Mouse (Mus musculus) neural tube, embryonic 13.5 days (tissue): Measurements from ENCODE around the gene Parp3. TPM values are rescaled to one million over a fixed set of nuclear protein-coding genes. Genes with fewer than 3 reads are reported as not detected.

Experiments
- ATAC-seq: fragments of 200-750 bp; cut with Nextera tagmentation; 2 replicates; pipeline ENCODE4 v1.8.0; 2017; ENCODE audit warnings: low read depth, mild to moderate bottlenecking, moderate TSS enrichment, moderate library complexity
- H3K27ac ChIP-seq: fragments of 300-500 bp; sonication (generic); replicated peaks from 2 replicates; pipeline ENCODE4 v1.5.1; 2015; ENCODE audit warnings: moderate library complexity, mild to moderate bottlenecking, inconsistent platforms
- H3K27me3 ChIP-seq: fragments of 300-500 bp; sonication (generic); 2 replicates; pipeline ENCODE4 v1.6.1; 2015; ENCODE audit warnings: mild to moderate bottlenecking, inconsistent platforms
- H3K36me3 ChIP-seq: fragments of 300-500 bp; sonication (generic); 2 replicates; pipeline ENCODE4 v1.6.1; 2015; ENCODE audit warnings: mild to moderate bottlenecking, inconsistent platforms
- H3K4me1 ChIP-seq: fragments of 300-500 bp; sonication (generic); replicated peaks from 2 replicates; pipeline ENCODE4 v1.6.1; 2015; ENCODE audit warnings: inconsistent platforms
- H3K4me2 ChIP-seq: fragments of 300-500 bp; sonication (generic); 2 replicates; pipeline ENCODE4 v1.6.1; 2015; ENCODE audit warnings: inconsistent platforms, mild to moderate bottlenecking, moderate library complexity
- H3K4me3 ChIP-seq: fragments of 300-500 bp; sonication (generic); 2 replicates; pipeline ENCODE4 v1.5.1; 2015; ENCODE audit warnings: mild to moderate bottlenecking, inconsistent platforms
- H3K9ac ChIP-seq: fragments of 300-500 bp; sonication (generic); 2 replicates; pipeline ENCODE4 v1.6.1; 2015; ENCODE audit warnings: moderate library complexity, mild to moderate bottlenecking, inconsistent platforms
- H3K9me3 ChIP-seq: fragments of 300-500 bp; sonication (generic); 2 replicates; pipeline ENCODE4 v1.6.1; 2016; ENCODE audit warnings: inconsistent platforms
- WGBS: fragments of 180-500 bp; shearing (Covaris S2); methylation state at CpG from one replicate; pipeline ENCODE4 v1.1.7; 2015; 5-methylcytosine and 5-hydroxymethylcytosine counted together
- polyA plus RNA-seq: library from polyadenylated mRNA; unstranded; fragments of >200 nt; fragmentation: Nextera tagmentation; extraction: Ambion mirVana; gene quantifications from 2 replicates; pipeline ENCODE4 v1.2.1, GENCODE M21; 2015

The Parp3 gene
- polyA plus RNA-seq, 1 experiment from 2014 or later: 1.3 TPM

- peaks cover 6% of the 10 kb centered on the region; the same call in 1 of the 2 replicates for H3K4me1 ChIP-seq
- H3K4me2 ChIP-seq: no peak overlapping the region
- H3K9me3 ChIP-seq: no peaks in the 10 kb centered on the region
- ATAC-seq: no peak
- H3K27me3 ChIP-seq: no peaks in the 10 kb centered on the region
- H3K4me3 ChIP-seq: no peak overlapping the region
- 95% methylated on average over 17 of the region's 17 CpGs for WGBS
- H3K36me3 ChIP-seq: peaks cover 62% of the 10 kb centered on the region
- no peak overlapping the region for H3K27ac ChIP-seq
- H3K9ac ChIP-seq: no peak overlapping the region
Observed at GRCm38 (mm10) chr9:106483606-106484005, 6.9 kb upstream of the Parp3 start.

DNA sequence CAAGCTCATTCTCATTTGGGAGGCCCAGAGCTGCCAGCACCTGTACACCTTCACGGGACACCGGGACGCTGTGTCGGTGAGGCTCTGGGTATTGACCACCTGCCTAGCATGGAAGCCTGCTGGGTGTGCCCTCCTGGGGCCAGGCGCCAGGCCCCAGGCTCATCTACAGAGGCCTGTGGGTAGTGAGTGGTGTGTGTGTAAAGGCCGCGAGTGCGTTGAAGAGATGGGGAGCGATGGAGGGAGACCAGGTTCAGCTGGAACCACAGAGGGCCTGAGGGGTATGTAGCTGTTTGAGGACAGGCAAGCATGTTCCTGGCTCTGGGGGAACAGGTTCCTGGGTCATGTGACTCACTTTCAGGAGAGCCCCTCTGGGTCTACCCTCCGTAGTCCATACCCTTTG is 6.4 kb upstream of the Parp3 start:
- H3K9me3 ChIP-seq: no peaks in the 10 kb centered on the region
- no peak overlapping the region for H3K4me2 ChIP-seq
- no peak overlapping the region for H3K4me3 ChIP-seq
- H3K4me1 ChIP-seq: peaks cover 10% of the 10 kb centered on the region
- no peak for ATAC-seq
- H3K9ac ChIP-seq: no peak overlapping the region
- WGBS: 97% methylated on average over 10 of the region's 10 CpGs
- H3K27me3 ChIP-seq: no peaks in the 10 kb centered on the region
- H3K27ac ChIP-seq: no peak overlapping the region
- H3K36me3 ChIP-seq: peaks cover 62% of the 10 kb centered on the region

DNA sequence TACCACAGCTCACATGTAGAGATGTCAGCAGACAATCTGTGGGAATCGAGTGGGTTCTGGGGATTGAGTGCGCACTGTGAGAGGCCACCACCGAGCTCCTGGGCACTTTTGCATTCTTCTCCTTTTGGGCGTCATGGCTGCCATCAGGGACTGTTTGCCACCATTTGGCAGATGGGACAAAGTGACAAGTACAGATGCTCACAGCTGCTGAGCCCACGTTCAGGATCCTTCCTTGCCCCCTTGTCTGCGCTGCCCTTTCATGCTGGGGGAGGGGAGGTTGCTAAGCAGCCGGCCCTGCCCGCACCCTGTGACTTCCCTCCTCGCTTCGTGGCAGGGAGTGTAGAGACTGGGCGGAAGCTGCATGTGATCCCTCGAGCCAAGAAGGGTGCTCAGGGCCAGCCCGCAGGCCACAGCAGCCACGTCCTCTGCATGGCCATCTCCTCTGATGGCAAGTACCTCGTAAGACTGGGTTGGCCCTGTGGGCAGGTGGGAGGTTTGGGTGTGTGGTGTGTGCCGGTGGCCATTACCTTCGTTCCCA is 5.9 kb upstream of the Parp3 start:
- WGBS: 87% methylated on average over 17 of the region's 17 CpGs
- H3K9me3 ChIP-seq: no peaks in the 10 kb centered on the region

DNA sequence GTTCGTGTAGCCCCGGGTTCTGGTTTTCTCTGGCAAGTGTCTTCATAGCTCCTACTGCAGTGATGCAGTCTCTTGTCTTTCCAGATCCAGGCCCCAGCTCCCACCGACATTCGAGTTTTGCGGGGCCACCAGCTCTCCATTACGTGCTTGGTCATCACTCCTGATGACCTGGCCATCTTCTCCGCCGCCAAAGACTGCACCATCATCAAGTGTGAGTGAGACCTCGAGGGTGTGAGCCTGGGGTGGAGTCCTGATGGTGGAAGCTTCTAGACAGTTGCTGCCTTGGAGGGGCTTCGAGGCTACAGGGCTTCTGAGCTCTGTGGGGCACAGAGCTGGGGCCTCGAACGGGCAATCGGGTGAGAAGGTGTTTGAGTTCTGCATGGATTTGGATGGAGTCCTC is 4.9 kb upstream of the Parp3 start:
- Histone ChIP-seq H3K9ac (no peak overlapping the region), H3K4me2 (no peak overlapping the region), H3K4me3 (no peak overlapping the region), H3K27me3 (no peaks in the 10 kb centered on the region), H3K4me1 (peaks cover 19% of the 10 kb centered on the region), H3K36me3 (peaks cover 62% of the 10 kb centered on the region), H3K27ac (no peak overlapping the region), H3K9me3 (no peaks in the 10 kb centered on the region)
- WGBS: 93% methylated on average over 13 of the region's 13 CpGs
- no peak for ATAC-seq

More for the DNA sequence above, 5.9 kb upstream of the Parp3 start:
- Histone ChIP-seq H3K4me3 (no peak overlapping the region), H3K36me3 (peaks cover 62% of the 10 kb centered on the region), H3K9ac (no peak overlapping the region), H3K4me1 (peaks cover 15% of the 10 kb centered on the region), H3K27ac (no peak overlapping the region), H3K27me3 (no peaks in the 10 kb centered on the region), H3K4me2 (no peak overlapping the region)
- ATAC-seq: no peak

DNA sequence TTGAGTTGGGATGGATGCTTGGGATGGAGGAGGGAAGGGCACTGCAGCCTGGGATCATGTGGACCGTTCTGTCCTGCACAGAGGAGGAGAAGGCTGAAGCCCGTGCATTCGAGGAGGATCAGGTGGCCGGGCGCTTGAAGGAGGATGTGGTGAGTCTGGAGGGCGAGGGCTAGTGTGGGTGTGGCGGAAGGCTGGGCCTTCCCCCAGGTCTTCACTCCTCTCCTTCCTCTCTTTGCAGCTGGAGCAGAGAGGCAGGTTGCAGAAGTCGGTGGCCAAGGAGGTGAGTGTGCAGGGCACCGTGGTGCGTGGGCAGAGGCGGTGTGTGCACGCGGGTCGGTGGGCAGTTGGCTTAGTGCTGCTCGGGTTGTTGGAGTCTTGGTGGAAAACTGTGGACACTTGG is 4.3 kb upstream of the Parp3 start:
- WGBS: 97% methylated on average over 15 of the region's 15 CpGs
- Histone ChIP-seq H3K9me3 (no peaks in the 10 kb centered on the region), H3K27ac (no peak overlapping the region), H3K36me3 (peaks cover 57% of the 10 kb centered on the region), H3K4me3 (no peak overlapping the region), H3K9ac (no peak overlapping the region), H3K4me1 (peaks cover 25% of the 10 kb centered on the region), H3K27me3 (no peaks in the 10 kb centered on the region), H3K4me2 (no peak overlapping the region)
- no peak for ATAC-seq

DNA sequence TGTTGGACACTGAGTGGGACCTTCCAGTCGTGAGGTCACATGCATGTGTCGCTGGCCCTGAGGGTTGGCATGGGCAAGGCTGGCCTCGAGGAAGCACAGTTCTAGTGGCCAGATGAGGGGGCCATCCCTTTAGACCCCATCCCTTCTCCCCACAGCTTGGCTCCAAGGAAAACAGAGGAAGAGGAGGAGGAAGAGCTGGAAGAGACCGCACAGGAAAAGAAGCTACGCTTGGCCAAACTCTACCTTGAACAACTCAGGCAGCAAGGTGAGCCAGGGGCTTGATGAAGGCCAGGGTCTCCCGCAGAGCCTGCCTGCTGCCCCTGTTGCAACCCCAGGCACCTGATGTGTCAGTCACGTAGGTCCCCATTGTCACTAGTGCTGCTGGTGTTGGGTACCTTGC is 3.8 kb upstream of the Parp3 start:
- peaks cover 52% of the 10 kb centered on the region for H3K36me3 ChIP-seq
- 95% methylated on average over 7 of the region's 7 CpGs for WGBS

DNA sequence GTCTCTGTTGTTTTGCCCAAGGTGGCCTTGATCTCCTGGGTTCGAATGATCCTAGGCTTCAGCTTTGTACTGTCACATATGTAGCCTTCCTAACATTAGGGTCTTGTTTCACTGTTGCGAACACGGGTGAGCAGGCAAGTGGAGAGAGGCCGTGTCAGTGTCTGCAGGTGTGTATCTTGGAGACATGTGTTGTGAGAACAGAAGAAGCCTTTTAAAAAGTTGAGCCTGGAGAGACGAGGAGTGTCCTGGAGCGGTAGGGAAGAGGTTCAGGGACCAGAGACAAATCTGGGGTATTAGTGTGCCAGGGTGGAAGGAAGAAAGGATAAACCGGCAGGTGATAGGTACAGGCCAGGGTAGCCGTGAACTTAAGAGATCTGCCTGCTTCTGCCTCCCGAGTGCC is 1.4 kb upstream of the Parp3 start:
- Histone ChIP-seq H3K36me3 (peaks cover 27% of the 10 kb centered on the region), H3K27me3 (no peaks in the 10 kb centered on the region), H3K4me2 (peak overlapping the region; percentile 99), H3K9ac (peak overlapping the region; percentile 79), H3K4me1 (peaks cover 38% of the 10 kb centered on the region), H3K9me3 (no peaks in the 10 kb centered on the region), H3K4me3 (peak overlapping the region; percentile 67), H3K27ac (no peak overlapping the region)
- WGBS: 84% methylated on average over 9 of the region's 9 CpGs
- ATAC-seq: no peak

More for the DNA sequence above, 3.8 kb upstream of the Parp3 start:
- Histone ChIP-seq H3K9me3 (no peaks in the 10 kb centered on the region), H3K9ac (no peak overlapping the region), H3K4me3 (no peak overlapping the region), H3K27ac (no peak overlapping the region), H3K27me3 (no peaks in the 10 kb centered on the region), H3K4me1 (peaks cover 28% of the 10 kb centered on the region), H3K4me2 (no peak overlapping the region)
- ATAC-seq: no peak

DNA sequence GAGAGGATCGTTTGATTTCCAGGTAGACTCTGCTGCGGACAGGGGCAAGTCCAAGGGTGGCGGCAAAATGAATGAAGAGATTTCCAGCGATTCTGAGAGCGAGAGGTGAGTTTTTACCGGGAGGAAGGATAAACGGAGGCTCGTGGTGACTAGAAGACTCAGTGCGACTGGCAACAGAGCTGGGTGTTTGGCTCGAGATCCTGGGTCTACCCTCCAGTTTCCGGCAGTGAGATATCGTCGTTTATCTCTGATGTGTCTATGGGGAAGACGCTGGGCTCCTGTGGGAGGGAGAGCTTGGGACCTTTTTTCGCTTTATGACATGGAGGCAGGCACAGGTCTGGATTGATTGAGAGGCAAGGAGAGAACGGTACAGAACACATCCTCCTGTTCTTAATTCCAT is 900 bp upstream of the Parp3 start:
- no peak for ATAC-seq
- peak overlapping the region; percentile 67 for H3K4me3 ChIP-seq
- no peak overlapping the region for H3K27ac ChIP-seq
- no peaks in the 10 kb centered on the region for H3K27me3 ChIP-seq
- peak overlapping the region; percentile 79 for H3K9ac ChIP-seq
- H3K4me1 ChIP-seq: peaks cover 38% of the 10 kb centered on the region
- no peaks in the 10 kb centered on the region for H3K9me3 ChIP-seq
- H3K36me3 ChIP-seq: peaks cover 23% of the 10 kb centered on the region
- WGBS: 5% methylated on average over 16 of the region's 16 CpGs
- H3K4me2 ChIP-seq: peak overlapping the region; percentile 99

DNA sequence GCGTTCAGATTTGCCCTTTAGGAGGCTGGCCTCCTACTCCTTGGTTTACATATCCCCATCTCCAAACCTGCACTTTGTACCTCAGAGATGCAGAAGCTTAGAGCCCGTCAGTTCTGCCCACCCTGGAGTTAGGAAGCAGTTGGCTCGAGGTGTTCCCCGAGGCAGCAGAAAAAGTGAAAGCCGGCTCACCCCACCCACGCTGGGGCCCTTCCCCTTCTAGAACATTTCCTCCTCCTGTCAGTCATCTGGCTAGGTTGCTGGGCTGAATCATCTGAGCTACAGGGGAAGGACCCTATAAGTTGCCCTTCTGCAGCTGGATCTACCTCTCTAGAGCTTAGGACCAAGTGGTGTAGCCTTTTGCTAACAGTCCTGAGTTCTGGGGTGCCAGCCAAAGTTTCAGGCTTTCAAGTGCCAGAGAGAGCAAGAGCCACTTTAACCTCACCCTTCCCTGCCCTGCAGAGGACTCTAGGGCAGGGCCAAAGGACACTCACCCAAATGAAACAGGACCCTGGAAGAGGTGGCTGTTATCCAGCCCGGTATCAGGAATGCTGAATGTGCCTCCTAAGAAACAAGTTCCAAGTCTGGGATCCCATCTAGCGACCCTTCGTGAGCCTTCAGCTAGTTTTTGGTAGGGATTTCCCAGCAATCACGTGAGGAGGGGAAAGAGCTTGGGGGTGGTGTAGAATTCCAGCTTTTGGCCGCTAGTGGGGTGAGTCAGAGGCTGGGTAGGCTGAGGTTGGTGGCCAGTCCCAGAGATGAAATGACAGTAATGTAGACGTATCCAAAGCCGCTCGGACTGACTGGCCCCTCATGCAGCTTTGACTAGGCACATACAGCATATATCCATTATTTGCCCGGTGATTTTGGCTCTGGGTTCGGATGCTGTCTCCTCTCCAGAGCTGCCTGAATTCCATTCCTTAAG is 486 bp downstream of the Parp3 start:
- Histone ChIP-seq H3K9ac (peak overlapping the region; percentile 28), H3K4me1 (peaks cover 46% of the 10 kb centered on the region), H3K27ac (peak overlapping the region; percentile 18; the same call in 1 of the 2 replicates), H3K27me3 (no peaks in the 10 kb centered on the region), H3K9me3 (no peaks in the 10 kb centered on the region), H3K4me3 (0 out of 2 replicates have a peak overlapping the region, but pooled peaks have one; percentile 0), H3K4me2 (peak overlapping the region; percentile 26), H3K36me3 (peaks cover 14% of the 10 kb centered on the region)
- ATAC-seq: peak; percentile 46
- 37% methylated on average over 16 of the region's 16 CpGs for WGBS

GRCm38 (mm10) chr9:106475663-106476001 is 1.1 kb downstream of the Parp3 start, which contains the start of gene Rrp9:
Gene Rrp9 (plus strand): TSS chr9:106475963.
- no peak for ATAC-seq
- Histone ChIP-seq H3K27me3 (no peaks in the 10 kb centered on the region), H3K4me3 (0 out of 2 replicates have a peak within 1 kb of the TSS, but pooled peaks have one; percentile 0), H3K9ac (peak within 1 kb of the TSS; percentile 49), H3K27ac (peak within 1 kb of the TSS; percentile 18; the same call in 1 of the 2 replicates), H3K4me2 (peak within 1 kb of the TSS; percentile 26), H3K9me3 (no peaks in the 10 kb centered on the region), H3K36me3 (peaks cover 8% of the 10 kb centered on the region), H3K4me1 (peaks cover 46% of the 10 kb centered on the region)
- WGBS: 91% methylated on average over 10 of the region's 10 CpGs

DNA sequence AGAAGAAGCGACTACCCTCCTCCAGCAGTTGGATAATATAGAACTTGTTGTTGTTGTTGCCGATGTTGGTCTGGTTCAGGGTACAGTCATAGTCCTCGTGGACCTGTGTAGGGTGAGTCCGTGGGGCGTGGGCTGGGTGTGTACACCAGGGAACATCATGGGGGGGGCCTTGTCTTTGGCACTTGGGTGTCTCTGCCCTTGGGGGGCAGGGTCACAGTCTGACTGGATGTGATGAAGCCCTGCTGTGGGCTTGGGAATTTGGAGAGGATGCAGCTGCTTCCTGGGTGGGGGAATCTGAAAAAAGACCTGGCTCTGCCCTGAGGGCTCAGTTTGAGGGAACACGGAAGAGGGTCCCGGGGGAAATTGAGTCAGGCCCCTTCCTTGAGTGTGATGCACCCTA is 1.7 kb downstream of the Parp3 start:
- Histone ChIP-seq H3K27me3 (no peaks in the 10 kb centered on the region), H3K4me3 (no peak overlapping the region), H3K9ac (peak overlapping the region; percentile 49; the same call in 1 of the 2 replicates), H3K36me3 (peaks cover 5% of the 10 kb centered on the region; the same call in 1 of the 2 replicates), H3K4me1 (peaks cover 46% of the 10 kb centered on the region), H3K9me3 (no peaks in the 10 kb centered on the region), H3K27ac (no peak overlapping the region), H3K4me2 (no peak overlapping the region)
- 65% methylated on average over 7 of the region's 7 CpGs for whole genome bisulfite sequencing
- ATAC-seq: no peak

GRCm38 (mm10) chr9:106474456-106474855 is 2.3 kb downstream of the Parp3 start:
- Histone ChIP-seq H3K4me1 (peaks cover 46% of the 10 kb centered on the region), H3K9ac (peak overlapping the region; percentile 49; the same call in 1 of the 2 replicates), H3K27me3 (no peaks in the 10 kb centered on the region), H3K4me3 (no peak overlapping the region), H3K36me3 (peaks cover 2% of the 10 kb centered on the region; the same call in 1 of the 2 replicates), H3K4me2 (0 out of 2 replicates have a peak overlapping the region, but pooled peaks have one; percentile 13), H3K9me3 (no peaks in the 10 kb centered on the region), H3K27ac (no peak overlapping the region)
- WGBS: 8% methylated on average over 6 of the region's 6 CpGs
- ATAC-seq: no peak
